Mouse (Mus musculus) small intestine, adult 2 months (tissue): ENCODE measurements around the gene Pax8.

ENCODE experiments used
- CTCF ChIP-seq: fragments of 200-500 bp; IDR thresholded peaks from 2 replicates; pipeline ENCODE4 v1.5.1; 2012; ENCODE audit warnings: low read depth, mild to moderate bottlenecking, control low read depth, inconsistent platforms, low read length, moderate library complexity, mixed read lengths; ENCODE audit not compliant: insufficient replicate concordance, insufficient read length; ENCODE audit errors: extremely low read depth
- POLR2A ChIP-seq: fragments of 200-500 bp; IDR thresholded peaks from 2 replicates; pipeline ENCODE4 v1.6.1; 2012; ENCODE audit warnings: low read depth, mild to moderate bottlenecking, control low read depth, inconsistent platforms, low read length, moderate library complexity

- TF ChIP-seq CTCF (no peak), POLR2A (no peak)
Observed at GRCm38 (mm10) chr2:24443256-24443790, 32.1 kb downstream of the Pax8 start.
